Mouse (Mus musculus) macrophage (primary cell): ENCODE measurements around the gene Lmln. TPM values are rescaled to one million over a fixed set of nuclear protein-coding genes. Genes with fewer than 3 reads are reported as not detected.
"Not testable (repeated sequence)": the region's sequence is repeated elsewhere in the genome, so short reads cannot be mapped to it uniquely, and the experiment has no call there.

Experiments used
- H3K27ac ChIP-seq: fragments of 350-480 bp; formaldehyde crosslinking; 2 replicates; pipeline ENCODE4 v1.9.0; 2021
- H3K36me3 ChIP-seq: fragments of 350-480 bp; formaldehyde crosslinking; 2 replicates; pipeline ENCODE4 v1.9.0; 2021; ENCODE audit errors: inconsistent target
- H3K4me3 ChIP-seq: fragments of 350-480 bp; formaldehyde crosslinking; 2 replicates; pipeline ENCODE4 v1.9.0; 2021; ENCODE audit errors: inconsistent target
- H3K79me2 ChIP-seq: fragments of 350-480 bp; formaldehyde crosslinking; 2 replicates; pipeline ENCODE4 v1.9.0; 2021; ENCODE audit errors: inconsistent target
- WGBS: methylation state at CpG from one replicate; pipeline ENCODE4 v1.1.7; 2026; ENCODE audit warnings: inconsistent platforms; ENCODE audit not compliant: missing documents; 5-methylcytosine and 5-hydroxymethylcytosine counted together
- polyA plus RNA-seq: library from polyadenylated mRNA; stranded (reverse); fragments of 250-400 nt; gene quantifications from 3 replicates; pipeline ENCODE4 v1.2.4, GENCODE M21; 2018; ENCODE audit warnings: inconsistent platforms

The Lmln gene
- polyA plus RNA-seq, 1 experiment from 2014 or later = 1.7 TPM

DNA sequence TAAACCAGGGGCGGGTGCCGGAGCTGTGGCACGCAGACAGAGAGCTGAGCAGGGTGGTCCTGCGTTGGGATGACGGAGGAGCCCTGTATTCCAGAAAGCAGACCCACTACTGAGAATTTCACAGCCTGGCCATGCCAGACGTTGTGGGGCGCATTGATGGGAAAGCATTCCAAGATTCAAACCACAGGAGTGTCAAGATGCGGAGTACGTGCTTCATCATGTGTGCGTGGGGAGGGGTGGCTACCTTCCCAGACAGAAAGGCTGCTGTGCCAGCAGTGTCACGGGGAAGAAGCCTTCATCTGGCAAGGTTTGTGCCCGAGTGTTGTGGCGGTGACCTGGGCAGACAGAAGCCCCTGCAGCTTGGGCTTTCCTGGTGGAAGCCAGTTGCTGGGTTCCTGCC lies 70.9 kb downstream of the Lmln start:
- Histone ChIP-seq H3K4me3 (no peak overlapping the region), H3K36me3 (no peaks in the 10 kb centered on the region), H3K27ac (no peak overlapping the region), H3K79me2 (no peaks in the 10 kb centered on the region)
- 90% methylated on average over 13 of the region's 13 CpGs for WGBS

DNA sequence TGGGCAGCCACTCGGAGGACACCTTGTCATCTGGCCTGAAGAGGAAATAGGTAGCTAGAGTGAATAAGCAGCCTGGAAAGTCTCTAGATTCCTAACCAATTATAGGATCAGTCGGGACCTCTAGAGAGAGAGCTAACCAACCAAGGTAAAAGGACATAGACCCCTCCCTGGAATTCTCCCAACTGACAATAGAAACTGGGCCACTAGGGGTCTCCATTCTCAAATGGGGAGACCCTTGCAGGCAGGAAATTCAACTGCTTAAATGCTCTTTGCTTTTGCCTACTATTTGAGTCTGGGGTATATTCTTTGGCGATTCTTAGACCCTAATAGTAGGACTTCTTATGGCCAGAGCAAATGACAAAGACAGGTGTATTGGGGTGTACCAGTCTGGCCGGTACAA lies 72.8 kb downstream of the Lmln start:
- Histone ChIP-seq H3K27ac (no peak overlapping the region), H3K79me2 (no peaks in the 10 kb centered on the region), H3K36me3 (no peaks in the 10 kb centered on the region), H3K4me3 (no peak overlapping the region)
- WGBS = 90% methylated on average over 4 of the region's 4 CpGs

DNA sequence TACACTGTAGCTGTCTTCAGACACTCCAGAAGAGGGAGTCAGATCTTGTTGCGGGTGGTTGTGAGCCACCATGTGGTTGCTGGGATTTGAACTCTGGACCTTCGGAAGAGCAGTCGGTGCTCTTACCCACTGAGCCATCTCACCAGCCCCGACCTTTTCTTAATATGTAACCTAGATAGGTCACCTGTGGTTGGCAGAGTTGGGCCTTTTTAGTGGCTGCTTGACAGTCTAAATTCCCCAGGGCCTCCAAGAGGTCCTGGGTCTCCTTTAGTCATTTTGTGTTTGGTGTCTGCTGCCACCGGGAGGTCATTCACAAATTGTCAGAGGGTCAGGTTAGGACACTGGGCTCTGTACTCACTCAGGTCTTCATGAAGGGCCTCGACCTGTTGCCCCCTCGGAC lies 76.7 kb downstream of the Lmln start:
- H3K36me3 ChIP-seq, H3K27ac ChIP-seq, H3K79me2 ChIP-seq, H3K4me3 ChIP-seq: not testable (repeated sequence)
- WGBS = 94% methylated on average over 3 of the region's 7 CpGs

DNA sequence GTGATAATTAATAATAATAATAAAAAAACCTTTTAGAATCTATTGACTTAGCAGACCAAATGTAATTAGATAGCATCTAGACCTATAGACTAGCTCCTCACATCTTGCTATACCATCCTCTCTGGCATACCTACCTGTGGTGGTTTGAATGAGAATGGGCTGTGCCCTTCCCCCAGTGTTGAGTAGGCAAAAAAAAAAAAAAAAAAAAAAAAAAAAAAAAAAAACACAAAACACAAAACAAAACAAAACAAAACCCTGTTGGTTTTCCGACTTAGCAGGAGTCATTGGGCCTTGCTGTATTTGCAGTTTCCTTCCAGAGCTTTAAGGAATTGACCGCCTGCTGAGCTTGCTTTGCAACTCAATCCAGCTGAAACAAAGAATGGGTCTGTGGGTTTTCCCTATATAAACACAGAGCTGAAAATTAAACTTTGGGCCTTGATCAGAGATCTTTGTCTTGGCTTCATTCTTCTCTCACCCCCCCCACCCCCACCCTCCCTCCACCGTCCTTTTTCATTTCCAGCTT lies 79.5 kb downstream of the Lmln start:
- no peaks in the 10 kb centered on the region for H3K36me3 ChIP-seq
- no peak overlapping the region for H3K27ac ChIP-seq
- WGBS = 86% methylated on average over 3 of the region's 3 CpGs
- H3K79me2 ChIP-seq = no peaks in the 10 kb centered on the region
- no peak overlapping the region for H3K4me3 ChIP-seq

DNA sequence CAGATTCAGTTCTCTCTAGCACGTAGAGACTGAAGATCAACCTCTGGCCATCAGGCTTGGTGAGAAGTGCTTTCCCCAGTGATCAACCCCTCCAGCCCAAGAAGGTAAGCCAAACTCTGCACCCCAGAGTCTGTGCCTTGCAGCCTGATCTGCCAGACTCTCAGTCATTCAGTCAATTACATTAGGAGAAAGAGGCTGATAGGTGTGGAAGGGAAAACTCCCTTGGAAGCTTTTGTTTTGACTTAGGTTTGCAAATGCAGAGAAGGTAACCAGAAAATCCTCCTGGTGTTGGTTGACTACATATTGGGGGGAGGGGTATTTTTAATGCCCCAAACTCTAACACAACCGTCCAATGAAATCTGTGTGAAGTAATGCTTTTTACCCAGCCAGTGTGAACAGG lies 81.1 kb downstream of the Lmln start:
- WGBS = 86% methylated on average over 2 of the region's 2 CpGs
- Histone ChIP-seq H3K36me3 (no peaks in the 10 kb centered on the region), H3K79me2 (no peaks in the 10 kb centered on the region), H3K27ac (no peak overlapping the region), H3K4me3 (no peak overlapping the region)

DNA sequence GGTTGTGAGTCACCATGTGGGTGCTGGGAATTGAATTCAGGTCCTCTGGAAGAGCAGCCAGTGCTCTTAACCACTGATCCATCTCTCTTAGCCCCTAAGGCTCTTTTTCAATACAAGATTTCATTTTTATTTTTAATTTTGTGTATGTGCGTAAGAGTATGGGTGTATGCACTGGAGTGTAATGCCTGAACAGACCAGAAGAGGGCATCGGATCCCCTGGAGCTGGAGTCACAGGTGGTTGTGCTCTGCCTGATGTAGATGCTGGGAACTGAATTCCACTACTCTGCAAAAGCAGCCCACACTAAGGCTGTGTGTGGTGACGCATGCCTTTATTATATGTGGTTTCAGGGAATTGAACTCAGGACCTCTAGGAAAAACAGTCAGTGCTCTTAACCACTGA lies 83.9 kb downstream of the Lmln start:
- Histone ChIP-seq H3K36me3 (no peaks in the 10 kb centered on the region), H3K27ac (no peak overlapping the region), H3K4me3 (no peak overlapping the region), H3K79me2 (no peaks in the 10 kb centered on the region)
- 93% methylated on average over 3 of the region's 3 CpGs for WGBS

DNA sequence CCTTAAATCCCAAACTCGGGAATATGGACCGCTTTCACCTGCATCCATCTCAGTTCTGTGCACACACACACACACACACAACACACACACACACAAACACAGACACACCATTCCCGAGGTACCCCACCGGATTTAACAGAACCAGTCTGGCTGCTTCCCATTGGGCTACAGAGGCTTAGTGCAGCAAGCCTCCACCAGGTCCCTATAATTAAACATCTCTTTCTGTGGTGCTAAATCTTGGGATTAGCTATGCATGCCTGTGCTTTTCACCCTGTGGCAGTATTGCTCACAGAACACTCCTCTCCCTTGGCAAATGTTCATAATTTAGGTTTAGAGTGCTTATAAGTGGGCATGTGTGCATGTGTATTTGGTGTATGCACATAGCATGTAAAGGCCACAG lies 85.8 kb downstream of the Lmln start:
- H3K79me2 ChIP-seq = no peaks in the 10 kb centered on the region
- H3K4me3 ChIP-seq = no peak overlapping the region
- H3K36me3 ChIP-seq = no peaks in the 10 kb centered on the region
- no peak overlapping the region for H3K27ac ChIP-seq
- WGBS = 96% methylated on average over 4 of the region's 4 CpGs

DNA sequence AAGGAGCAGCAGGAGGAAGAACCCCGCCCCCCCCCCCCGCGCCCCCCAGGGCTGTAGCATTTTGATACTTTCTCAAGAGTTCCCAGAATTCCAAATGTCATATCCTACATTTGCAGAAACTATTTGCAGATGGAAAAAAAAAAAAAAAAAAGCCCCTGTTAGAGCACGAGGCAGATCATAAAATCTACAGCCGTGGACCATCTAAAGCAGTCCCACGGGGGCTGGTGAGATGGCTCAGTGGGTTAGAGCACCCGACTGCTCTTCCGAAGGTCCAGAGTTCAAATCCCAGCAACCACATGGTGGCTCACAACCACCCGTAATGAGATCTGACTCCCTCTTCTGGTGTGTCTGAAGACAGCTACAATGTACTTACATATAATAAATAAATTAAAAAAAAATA lies 88.6 kb downstream of the Lmln start:
- H3K27ac ChIP-seq, H3K4me3 ChIP-seq, H3K79me2 ChIP-seq, H3K36me3 ChIP-seq: not testable (repeated sequence)
- 52% methylated on average over 8 of the region's 9 CpGs for WGBS

DNA sequence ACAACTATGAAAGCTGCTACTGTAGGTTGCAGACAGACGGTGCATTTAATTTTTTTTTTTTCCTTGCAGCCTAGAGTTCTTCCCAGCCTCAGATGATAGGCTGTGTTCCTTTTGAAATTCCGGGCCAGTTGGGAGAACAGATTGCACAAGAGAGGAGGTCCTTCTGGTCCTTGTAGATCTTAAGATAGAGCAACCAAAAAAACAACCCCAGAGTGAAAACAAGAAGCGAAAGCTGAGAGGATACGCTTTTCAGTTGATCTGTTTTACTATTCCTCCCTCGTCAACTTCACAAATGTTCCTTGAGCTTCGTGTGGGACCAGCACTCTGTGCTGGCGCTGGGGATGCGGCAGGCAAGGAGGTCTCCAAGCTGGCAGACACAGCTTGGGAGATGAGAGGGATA lies 89.2 kb downstream of the Lmln start:
- Histone ChIP-seq H3K79me2 (no peaks in the 10 kb centered on the region), H3K27ac (no peak overlapping the region), H3K36me3 (no peaks in the 10 kb centered on the region), H3K4me3 (no peak overlapping the region)
- WGBS = 26% methylated on average over 8 of the region's 8 CpGs

DNA sequence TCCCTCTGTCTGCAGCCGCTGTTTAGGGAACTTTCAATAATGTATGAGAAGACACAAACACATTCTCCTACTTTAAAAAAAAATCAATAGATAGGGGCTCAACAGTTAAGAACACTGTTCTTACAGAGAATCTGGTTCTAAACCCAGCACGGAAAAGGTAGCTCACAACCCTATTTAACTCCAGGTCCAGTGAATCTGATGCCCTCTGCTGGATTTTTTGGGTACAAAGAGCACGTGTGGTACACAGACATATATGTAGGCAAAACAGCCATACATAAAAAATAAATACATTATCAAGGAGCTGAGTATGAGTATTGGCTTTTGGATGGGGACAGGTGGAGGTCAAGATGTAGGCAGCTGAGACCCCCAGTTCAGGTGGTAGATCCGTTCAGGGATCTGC lies 92.7 kb downstream of the Lmln start:
- WGBS = 45% methylated on average over 4 of the region's 4 CpGs
- Histone ChIP-seq H3K4me3 (no peak overlapping the region), H3K79me2 (no peaks in the 10 kb centered on the region), H3K36me3 (no peaks in the 10 kb centered on the region), H3K27ac (no peak overlapping the region)

DNA sequence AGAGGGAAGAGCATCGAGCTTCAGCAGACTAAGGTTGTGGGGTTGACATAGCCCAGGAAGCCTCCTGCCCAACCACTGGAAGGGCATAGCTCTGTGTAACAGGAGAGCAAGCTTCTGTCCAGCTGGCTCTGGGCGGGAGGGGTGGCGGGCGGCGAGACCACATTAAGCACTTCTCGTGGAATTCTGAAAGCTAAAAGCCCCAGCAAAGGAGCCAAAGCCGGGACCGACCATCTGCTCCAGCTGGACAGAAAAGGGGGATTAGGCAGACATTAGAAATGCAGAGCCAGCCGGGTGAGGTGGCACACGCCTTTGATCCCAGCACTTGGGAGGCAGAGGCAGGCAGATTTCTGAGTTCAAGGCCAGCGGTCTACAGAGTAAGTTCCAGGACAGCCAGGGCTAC lies 95.7 kb downstream of the Lmln start:
- H3K79me2 ChIP-seq = no peaks in the 10 kb centered on the region
- no peaks in the 10 kb centered on the region for H3K36me3 ChIP-seq
- 95% methylated on average over 10 of the region's 11 CpGs for WGBS

DNA sequence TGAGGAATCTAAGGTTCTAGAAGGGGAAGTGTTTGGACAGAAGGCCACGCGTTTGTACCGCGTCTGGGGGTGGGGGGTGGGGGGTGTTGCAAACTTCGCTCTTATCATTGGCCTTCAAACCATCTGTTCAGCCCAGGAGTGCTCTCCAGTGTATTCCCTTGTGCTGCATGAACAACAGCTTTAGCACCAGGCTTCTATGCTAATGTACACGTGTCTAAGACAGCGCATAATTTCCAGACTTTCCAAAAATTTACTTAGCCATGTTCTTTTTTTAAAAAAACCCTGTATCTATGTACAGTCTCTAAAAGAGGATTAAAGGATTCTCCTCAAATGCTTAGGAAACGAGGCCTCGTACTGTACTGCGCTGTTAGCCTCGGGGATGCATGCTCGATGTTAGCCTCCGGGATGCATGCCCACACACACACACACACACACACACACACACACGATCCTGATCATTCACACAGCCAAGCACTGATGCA lies 96.3 kb downstream of the Lmln start:
- H3K27ac ChIP-seq = no peak overlapping the region
- H3K79me2 ChIP-seq = no peaks in the 10 kb centered on the region
- WGBS = 58% methylated on average over 12 of the region's 14 CpGs
- no peaks in the 10 kb centered on the region for H3K36me3 ChIP-seq
- no peak overlapping the region for H3K4me3 ChIP-seq

More for the DNA sequence above, 95.7 kb downstream of the Lmln start:
- H3K27ac ChIP-seq = no peak overlapping the region
- H3K4me3 ChIP-seq = no peak overlapping the region

DNA sequence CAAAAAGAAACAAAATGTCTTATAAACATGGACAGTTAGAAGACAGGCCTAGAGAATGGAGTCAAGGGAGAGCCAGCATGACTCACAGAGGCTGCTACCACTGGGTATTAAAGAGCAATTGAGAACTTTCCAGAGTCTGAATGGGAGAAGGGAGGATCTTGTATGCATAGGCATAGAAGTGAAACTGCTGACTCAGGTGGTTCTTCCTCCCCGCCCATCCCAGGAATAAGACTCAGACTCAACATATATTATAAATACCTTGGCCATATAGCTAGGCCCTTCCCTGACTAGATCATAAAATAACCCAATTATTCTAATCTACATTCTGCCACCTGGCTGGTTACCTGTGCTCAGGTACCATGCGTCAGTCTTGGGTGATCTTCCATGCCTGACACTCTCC lies 97.0 kb downstream of the Lmln start:
- 86% methylated on average over 2 of the region's 2 CpGs for WGBS

DNA sequence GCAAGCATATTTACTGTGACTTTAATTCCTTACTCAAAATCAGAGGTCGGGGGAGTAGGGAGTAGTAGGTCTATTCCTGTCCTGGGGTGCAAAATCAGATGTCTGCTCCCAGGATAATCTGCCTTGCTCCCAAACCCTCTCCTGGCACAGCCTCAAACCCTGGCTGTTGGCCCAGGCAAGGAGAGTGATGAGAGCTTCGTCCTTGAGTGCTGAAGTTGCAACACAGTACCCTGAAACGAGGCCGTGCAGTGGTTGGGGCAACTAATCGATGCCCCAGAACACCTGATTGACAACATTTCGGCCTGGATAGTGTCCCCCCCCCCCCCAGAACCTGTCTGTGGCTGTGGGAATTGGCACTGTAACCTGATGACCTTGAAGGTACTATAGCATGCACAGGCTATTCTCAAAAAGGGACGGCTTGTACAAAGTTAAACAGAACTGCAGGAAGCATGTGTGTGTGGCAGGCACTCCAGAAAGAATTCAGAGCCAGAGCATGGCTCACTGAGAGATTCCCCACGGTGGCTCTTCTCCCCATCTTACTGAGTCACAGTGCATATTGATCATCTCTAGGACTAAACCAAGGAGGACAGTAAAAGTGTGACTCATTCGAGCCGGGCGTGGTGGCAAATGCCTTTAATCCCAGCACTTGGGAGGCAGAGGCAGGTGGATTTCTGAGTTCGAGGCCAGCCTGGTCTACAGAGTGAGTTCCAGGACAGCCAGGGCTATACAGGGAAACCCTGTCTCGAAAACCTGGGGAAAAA lies 101.2 kb downstream of the Lmln start:
- Histone ChIP-seq H3K79me2 (no peaks in the 10 kb centered on the region), H3K36me3 (no peaks in the 10 kb centered on the region), H3K27ac (no peak overlapping the region), H3K4me3 (no peak overlapping the region)
- WGBS = 87% methylated on average over 8 of the region's 13 CpGs

More for the DNA sequence above, 97.0 kb downstream of the Lmln start:
- Histone ChIP-seq H3K27ac (no peak overlapping the region), H3K36me3 (no peaks in the 10 kb centered on the region), H3K4me3 (no peak overlapping the region), H3K79me2 (no peaks in the 10 kb centered on the region)

DNA sequence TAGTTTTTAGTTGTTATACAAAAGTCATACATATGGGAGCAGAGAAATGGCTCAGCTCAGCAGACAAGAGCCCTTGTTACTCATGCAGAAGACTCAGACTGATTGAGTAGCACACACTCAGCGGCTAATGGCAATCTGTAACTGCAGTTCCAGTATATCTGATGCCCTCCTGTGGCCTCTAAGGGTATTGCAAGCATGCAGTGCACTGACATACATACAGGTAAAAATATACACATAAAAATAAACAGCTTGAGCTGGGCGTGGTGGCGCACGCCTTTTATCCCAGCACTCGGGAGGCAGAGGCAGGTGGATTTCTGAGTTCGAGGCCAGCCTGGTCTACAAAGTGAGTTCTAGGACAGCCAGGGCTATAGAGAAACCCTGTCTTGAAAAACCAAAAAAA lies 104.0 kb downstream of the Lmln start:
- H3K27ac ChIP-seq, H3K36me3 ChIP-seq, H3K4me3 ChIP-seq, H3K79me2 ChIP-seq: not testable (repeated sequence)
- WGBS = 72% methylated on average over 5 of the region's 6 CpGs

DNA sequence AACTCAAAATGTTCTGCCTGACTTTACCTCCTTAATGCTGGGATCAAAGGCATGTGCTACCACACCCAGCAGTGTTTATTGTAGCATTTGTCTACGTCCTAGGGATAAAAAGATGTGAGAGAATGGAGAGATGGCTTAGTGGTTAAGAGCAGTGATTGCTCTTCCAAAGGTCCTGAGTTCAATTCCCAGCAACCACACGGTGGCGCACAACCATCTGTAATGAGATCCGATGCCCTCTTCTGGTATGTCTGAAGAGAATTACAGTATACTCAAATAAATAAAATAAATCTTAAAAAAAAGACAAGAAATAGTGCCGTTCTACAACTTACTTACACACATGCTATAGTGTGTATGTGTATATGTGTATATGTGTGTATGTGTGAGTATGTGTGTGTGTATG lies 105.2 kb downstream of the Lmln start:
- WGBS = 62% methylated on average over 5 of the region's 5 CpGs
- Histone ChIP-seq H3K4me3 (no peak overlapping the region), H3K27ac (no peak overlapping the region)

More for the DNA sequence above, 105.2 kb downstream of the Lmln start:
- Histone ChIP-seq H3K79me2 (no peaks in the 10 kb centered on the region), H3K36me3 (no peaks in the 10 kb centered on the region)
